Mouse (Mus musculus) cerebral cortex, adult 2 months (tissue): ENCODE results near the gene Iqcf6.

Experiments used
- WGBS: fragments of 180-500 bp; shearing (Covaris S2); methylation state at CpG from one replicate; pipeline ENCODE4 v1.1.7; 2018; 5-methylcytosine and 5-hydroxymethylcytosine counted together

The Iqcf6 gene

DNA sequence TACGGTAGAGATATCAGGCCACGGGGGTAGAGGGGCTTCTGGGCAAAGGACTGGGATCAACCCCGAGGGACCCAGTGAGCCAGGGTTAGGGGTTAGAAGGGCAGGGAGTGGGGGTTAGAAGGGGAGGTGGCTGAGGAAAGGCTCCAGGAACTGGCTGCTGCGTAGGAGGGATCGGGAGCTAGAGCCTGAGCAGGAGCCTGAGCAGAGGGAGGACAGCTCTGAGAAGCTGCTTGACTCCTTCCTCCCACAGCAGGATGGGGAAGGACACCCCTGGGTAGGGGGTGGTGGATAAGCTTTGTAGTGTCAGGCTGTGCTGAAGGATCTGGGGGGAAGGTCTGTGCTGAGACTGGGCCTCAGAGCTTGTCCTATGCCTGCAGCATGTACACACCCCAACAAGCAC is 30.4 kb downstream of the Iqcf6 start:
- WGBS, result 39% methylated on average over 5 of the region's 5 CpGs

DNA sequence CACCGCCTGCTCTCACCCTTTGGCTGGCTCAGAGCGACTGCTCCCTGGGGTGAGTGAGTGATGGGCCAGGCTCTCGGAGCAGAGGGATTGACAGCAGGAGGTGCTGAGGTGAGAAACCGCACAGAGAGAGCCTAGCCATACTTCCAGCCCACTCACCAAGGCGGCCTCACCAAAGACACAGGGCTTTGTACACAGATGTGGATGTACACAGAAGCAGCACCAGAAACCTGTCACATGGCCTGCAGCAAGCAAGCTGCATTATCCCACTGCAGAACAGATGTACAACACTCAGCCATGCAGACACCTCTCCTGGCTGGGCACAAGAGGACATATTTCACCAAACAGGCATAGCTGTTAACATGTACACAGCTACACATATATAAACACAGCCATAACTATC is 31.2 kb downstream of the Iqcf6 start:
- 49% methylated on average over 5 of the region's 5 CpGs for WGBS

- 52% methylated on average over 7 of the region's 7 CpGs for WGBS
Measured at GRCm38 (mm10) chr9:106659441-106659840, 33.1 kb downstream of the Iqcf6 start.

GRCm38 (mm10) chr9:106659935-106660334 is 33.6 kb downstream of the Iqcf6 start:
- WGBS, result 84% methylated on average over 1 of the region's 1 CpGs

DNA sequence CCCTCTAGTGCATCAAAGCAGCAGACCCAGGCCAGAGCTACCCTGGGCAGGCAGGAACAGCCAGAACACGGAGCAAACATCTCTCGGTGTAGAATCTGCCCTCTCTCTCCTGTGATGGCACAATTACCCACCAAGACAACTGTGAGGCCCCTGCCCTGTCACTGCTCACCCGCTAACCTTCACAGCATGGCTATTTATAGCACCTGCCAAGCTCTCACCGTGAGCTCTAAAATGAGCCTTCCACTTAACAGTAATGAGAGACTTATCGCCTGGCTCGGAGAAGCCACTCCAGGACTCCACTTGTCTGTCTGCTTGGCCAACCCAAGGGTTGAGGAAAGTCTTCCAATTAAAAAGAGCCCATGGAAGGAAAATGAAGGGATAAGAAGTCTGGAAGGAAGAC is 36.8 kb downstream of the Iqcf6 start:
- WGBS, result 65% methylated on average over 6 of the region's 6 CpGs

GRCm38 (mm10) chr9:106664433-106664832 is 38.1 kb downstream of the Iqcf6 start:
- WGBS, result 30% methylated on average over 4 of the region's 4 CpGs

GRCm38 (mm10) chr9:106664856-106665255 is 38.5 kb downstream of the Iqcf6 start:
- WGBS, result 69% methylated on average over 6 of the region's 6 CpGs

- 71% methylated on average over 2 of the region's 2 CpGs for WGBS
Measured at GRCm38 (mm10) chr9:106673860-106674259, 47.5 kb downstream of the Iqcf6 start.

DNA sequence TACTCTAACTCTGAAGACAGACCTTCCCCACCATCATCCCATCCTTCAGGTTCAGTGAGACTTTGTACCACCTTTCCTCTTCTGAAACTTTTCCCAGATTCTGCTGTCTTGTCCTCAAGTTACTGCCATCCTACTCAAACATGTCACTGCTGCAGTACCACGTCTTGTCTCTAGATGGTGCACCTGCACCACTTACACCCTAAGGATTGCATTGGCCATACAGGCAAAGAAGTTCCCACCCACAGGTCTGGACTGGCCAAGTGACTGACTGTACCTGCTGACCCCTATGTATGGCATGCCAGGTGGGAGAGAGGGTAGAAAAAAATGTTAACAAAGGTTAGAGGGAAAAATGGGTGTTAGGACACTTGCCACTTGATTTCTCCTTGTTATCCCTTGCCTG is 49.1 kb downstream of the Iqcf6 start:
- WGBS, result 0% methylated on average over 1 of the region's 1 CpGs

DNA sequence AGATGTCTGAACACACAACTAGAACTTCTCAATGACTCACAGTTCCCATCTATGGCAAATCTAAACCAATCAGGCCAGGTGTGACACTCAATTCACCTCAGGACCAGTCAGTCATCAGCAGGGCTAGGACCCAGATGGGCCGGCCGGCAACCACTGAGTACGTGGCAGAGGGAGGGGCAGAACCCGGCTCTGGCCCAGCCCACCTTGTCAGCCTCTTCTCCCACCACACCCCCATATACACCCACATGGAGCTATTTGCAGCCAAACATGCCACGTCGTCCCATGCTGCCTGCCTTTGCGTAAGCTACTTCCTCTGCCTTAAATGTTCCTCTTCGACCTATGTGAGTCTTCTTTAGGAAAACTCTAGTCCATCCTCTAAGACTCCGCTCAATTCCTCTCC is 49.6 kb downstream of the Iqcf6 start:
- 35% methylated on average over 9 of the region's 9 CpGs for WGBS

DNA sequence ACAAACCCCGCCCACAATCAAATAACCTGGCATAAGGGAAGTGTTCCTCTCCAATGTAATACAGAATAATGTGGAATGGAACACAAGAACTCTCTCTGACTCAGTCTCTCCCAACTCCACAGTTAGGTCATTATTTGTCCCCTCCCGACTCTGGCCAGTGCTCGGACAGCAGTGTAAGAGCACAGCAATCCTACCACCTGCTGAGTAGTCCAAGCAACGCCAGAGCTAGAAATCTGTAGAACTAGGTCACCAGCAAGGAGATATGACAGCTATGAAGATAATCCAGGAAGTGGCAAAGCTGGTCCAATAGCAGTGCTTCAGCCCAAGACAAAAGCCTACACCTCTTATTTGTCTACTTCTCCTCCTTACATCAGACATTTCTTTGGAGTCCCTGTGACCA is 50.2 kb downstream of the Iqcf6 start:
- WGBS, result 58% methylated on average over 4 of the region's 4 CpGs
